Comparison of ENCODE assay signal across 9 mouse cellular contexts in genomic region chr16:25983635-25984034, GRCm38 (mm10).
DNase-seq lines count a peak whose midpoint lies in the region; ATAC-seq and TF ChIP-seq lines count a peak whose summit lies in the region.
"Had no signal": no experiment of that assay in that cellular context is flagged by ENCODE, and none has a peak within 500 bp of the region (broad histone marks: within the 10 kb centered on the region; RNA-seq: fewer than 3 reads in every experiment).

No protein-coding gene starts in this region.

- H3K9me3 ChIP-seq in forebrain, postnatal 0 days (ENCODE audit: low read length), result no peaks in the 10 kb centered on the region
- H3K9me3 ChIP-seq in forebrain, embryonic 13.5 days (replicated peaks), result no peaks in the 10 kb centered on the region
- H3K9me3 ChIP-seq in liver, embryonic 11.5 days (ENCODE audit: control insufficient read depth, low read length), result no peaks in the 10 kb centered on the region
- H3K9me3 ChIP-seq in forebrain, embryonic 12.5 days, result no peaks in the 10 kb centered on the region
- H3K9me3 ChIP-seq: heart, embryonic 15.5 days had no signal

- H3K27me3 ChIP-seq in forebrain, postnatal 0 days (ENCODE audit: insufficient read depth, low read length), result no peaks in the 10 kb centered on the region
- no peaks in the 10 kb centered on the region for H3K27me3 ChIP-seq in forebrain, embryonic 13.5 days
- H3K27me3 ChIP-seq in liver, embryonic 11.5 days (replicated peaks; ENCODE audit: control insufficient read depth, insufficient read depth, low read length), result no peaks in the 10 kb centered on the region
- H3K27me3 ChIP-seq in forebrain, embryonic 12.5 days, result no peaks in the 10 kb centered on the region
- H3K27me3 ChIP-seq: heart, embryonic 15.5 days had no signal

- 38% methylated on average over 4 of the region's 4 CpGs for WGBS in forebrain, postnatal 0 days
- 30% methylated on average over 4 of the region's 4 CpGs for WGBS in forebrain, embryonic 13.5 days
- 35% methylated on average over 4 of the region's 4 CpGs for WGBS in liver, embryonic 11.5 days
- 34% methylated on average over 4 of the region's 4 CpGs for WGBS in forebrain, embryonic 12.5 days

- no peak for TF ChIP-seq POLR2A in cortical plate, adult 2 months (IDR thresholded peaks at IDR 0.05; ENCODE audit: extremely low read depth, insufficient read depth, low read length)

- no peaks in the 10 kb centered on the region for H3K36me3 ChIP-seq in forebrain, postnatal 0 days (ENCODE audit: insufficient read depth)
- H3K36me3 ChIP-seq in forebrain, embryonic 13.5 days (ENCODE audit: poor library complexity, severe bottlenecking), result no peaks in the 10 kb centered on the region
- H3K36me3 ChIP-seq in liver, embryonic 11.5 days (ENCODE audit: control insufficient read depth, insufficient read depth, low read length), result no peaks in the 10 kb centered on the region
- H3K36me3 ChIP-seq in forebrain, embryonic 12.5 days (replicated peaks), result no peaks in the 10 kb centered on the region

- H3K9ac ChIP-seq in forebrain, postnatal 0 days, result no peak overlapping the region
- H3K9ac ChIP-seq in forebrain, embryonic 13.5 days, result no peak overlapping the region
- no peak overlapping the region for H3K9ac ChIP-seq in liver, embryonic 11.5 days (ENCODE audit: low read depth, low read length)
- H3K9ac ChIP-seq in forebrain, embryonic 12.5 days, result no peak overlapping the region
- H3K9ac ChIP-seq: heart, embryonic 15.5 days had no signal

- ATAC-seq in forebrain, postnatal 0 days, result no peak
- ATAC-seq in forebrain, embryonic 13.5 days, result no peak
- no peak for ATAC-seq in liver, embryonic 11.5 days (replicated peaks; ENCODE audit: low FRiP score)
- no peak for ATAC-seq in forebrain, embryonic 12.5 days (ENCODE audit: low FRiP score)

- no peak overlapping the region for H3K4me3 ChIP-seq in forebrain, postnatal 0 days (ENCODE audit: low read depth, low read length)
- no peak overlapping the region for H3K4me3 ChIP-seq in forebrain, embryonic 13.5 days
- no peak overlapping the region for H3K4me3 ChIP-seq in liver, embryonic 11.5 days (ENCODE audit: low read depth, low read length)
- no peak overlapping the region for H3K4me3 ChIP-seq in cortical plate, adult 2 months (ENCODE audit: insufficient read depth, low read length)
- H3K4me3 ChIP-seq in forebrain, embryonic 12.5 days (replicated peaks), result no peak overlapping the region
- H3K4me3 ChIP-seq: heart, embryonic 15.5 days had no signal

- H3K4me2 ChIP-seq in forebrain, postnatal 0 days (ENCODE audit: low read depth), result no peak overlapping the region
- H3K4me2 ChIP-seq in forebrain, embryonic 13.5 days, result no peak overlapping the region
- no peak overlapping the region for H3K4me2 ChIP-seq in liver, embryonic 11.5 days
- H3K4me2 ChIP-seq in forebrain, embryonic 12.5 days, result no peak overlapping the region
- H3K4me2 ChIP-seq: heart, embryonic 15.5 days had no signal

- no peak overlapping the region for H3K27ac ChIP-seq in forebrain, postnatal 0 days (ENCODE audit: low read depth, low read length)
- H3K27ac ChIP-seq in forebrain, embryonic 13.5 days, result no peak overlapping the region
- H3K27ac ChIP-seq in liver, embryonic 11.5 days (ENCODE audit: low read depth, low read length), result no peak overlapping the region
- no peak overlapping the region for H3K27ac ChIP-seq in cortical plate, adult 2 months (ENCODE audit: insufficient read depth, low read length)
- H3K27ac ChIP-seq in forebrain, embryonic 12.5 days, result no peak overlapping the region
- H3K27ac ChIP-seq: heart, embryonic 15.5 days had no signal

- no peaks in the 10 kb centered on the region for H3K4me1 ChIP-seq in forebrain, postnatal 0 days (ENCODE audit: insufficient read depth)
- no peaks in the 10 kb centered on the region for H3K4me1 ChIP-seq in forebrain, embryonic 13.5 days
- H3K4me1 ChIP-seq in liver, embryonic 11.5 days (replicated peaks; ENCODE audit: control insufficient read depth, insufficient read depth, low read length), result no peaks in the 10 kb centered on the region
- no peaks in the 10 kb centered on the region for H3K4me1 ChIP-seq in cortical plate, adult 2 months (ENCODE audit: control insufficient read depth, insufficient read depth, low read length)
- no peaks in the 10 kb centered on the region for H3K4me1 ChIP-seq in forebrain, embryonic 12.5 days
- H3K4me1 ChIP-seq: heart, embryonic 15.5 days had no signal

- no peak for DNase-seq in forebrain, postnatal 0 days
- peak; percentile 23 for DNase-seq in liver
- no peak for DNase-seq in liver, embryonic 11.5 days (ENCODE audit: low spot score)
- DNase-seq in mesoderm, embryonic 11.5 days (ENCODE audit: low read depth, low spot score), result peak; percentile 28
- no peak for DNase-seq in thymus, postnatal 4 days

- TF ChIP-seq CTCF in forebrain, postnatal 0 days (IDR thresholded peaks at IDR 0.05; ENCODE audit: low read depth), result peak; percentile 38
- peak; percentile 46 for TF ChIP-seq CTCF in cortical plate, adult 2 months (IDR thresholded peaks at IDR 0.05; ENCODE audit: extremely low read depth, insufficient read depth, low read length)

Comparison
In these comparisons a context has a peak if more than half of its experiments do, and no peak if none do; other contexts are left out.
1. DNase-seq: peak in liver (single experiment) and mesoderm, embryonic 11.5 days (single experiment); none in forebrain, postnatal 0 days (single experiment), liver, embryonic 11.5 days (single experiment) and thymus, postnatal 4 days (single experiment).